Comparison of ENCODE assay signal across 26 mouse cellular contexts in the genomic region with DNA sequence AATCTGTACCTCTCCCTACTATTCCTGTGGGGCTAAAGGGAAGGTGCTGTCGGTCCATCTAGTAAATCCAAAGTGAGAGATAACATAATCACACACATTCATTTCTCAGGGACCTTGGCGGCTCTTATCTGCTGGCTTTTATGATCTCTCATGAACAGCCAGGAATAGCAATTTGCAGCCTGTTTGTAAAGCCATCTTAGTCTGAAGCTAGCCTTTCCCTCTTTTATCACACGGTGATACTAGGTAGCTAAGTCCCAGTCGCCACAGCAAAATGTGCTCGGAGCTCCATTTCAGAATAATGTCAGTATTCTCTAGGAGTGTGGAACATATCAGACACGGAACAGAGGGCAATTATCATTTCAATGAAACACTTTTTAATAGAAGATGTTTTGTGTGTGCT. TPM values are rescaled to one million over a fixed set of nuclear protein-coding genes. Genes with fewer than 3 reads are reported as not detected.
A peak's percentile ranks its signal among the peaks of the same experiment; 100 is the strongest.
DNase-seq lines count a peak whose midpoint lies in the region; ATAC-seq and TF ChIP-seq lines count a peak whose summit lies in the region.
"Had no signal": no experiment of that assay in that cellular context is flagged by ENCODE, and none has a peak within 500 bp of the region (broad histone marks: within the 10 kb centered on the region; RNA-seq: fewer than 3 reads in every experiment).

No protein-coding gene starts in this region.

- 35% methylated on average over 6 of the region's 6 CpGs for WGBS in heart, adult 2 months
- 20% methylated on average over 6 of the region's 6 CpGs for WGBS in heart, embryonic 14.5 days
- 47% methylated on average over 6 of the region's 6 CpGs for WGBS in intestine, postnatal 0 days

- intact Hi-C loops in heart, adult 2 months (cut with DNase I), result loop anchor here (10.0 kb wide), 1 partner anchor 356 kb away; no protein-coding TSS in a partner anchor
- intact Hi-C loops in heart, postnatal 25 days (cut with DNase I), result no loop called here
- intact Hi-C loops in heart, postnatal 10 days (cut with DNase I), result no loop called here

- no peaks in the 10 kb centered on the region for H3K9me3 ChIP-seq in heart, embryonic 14.5 days (ENCODE audit: control insufficient read depth, low read length)
- no peaks in the 10 kb centered on the region for H3K9me3 ChIP-seq in intestine, postnatal 0 days (ENCODE audit: control insufficient read depth)
- H3K9me3 ChIP-seq: forebrain, embryonic 13.5 days; limb, embryonic 13.5 days; lung, embryonic 15.5 days; midbrain, embryonic 13.5 days; neural tube, embryonic 15.5 days had no signal

- no peak overlapping the region for H3K4me3 ChIP-seq in heart, adult 2 months
- no peak overlapping the region for H3K4me3 ChIP-seq in heart, embryonic 14.5 days (ENCODE audit: control insufficient read depth in 1 of 2, insufficient read depth in 1 of 2, low read depth in 1 of 2, low read length in 2 of 2)
- no peak overlapping the region for H3K4me3 ChIP-seq in layer of hippocampus, adult 2 months
- H3K4me3 ChIP-seq in intestine, postnatal 0 days (ENCODE audit: low read depth, low read length), result no peak overlapping the region
- H3K4me3 ChIP-seq: forebrain, embryonic 13.5 days; limb, embryonic 13.5 days; lung, embryonic 15.5 days; midbrain, embryonic 13.5 days; neural tube, embryonic 15.5 days had no signal

- H3K4me2 ChIP-seq in heart, embryonic 14.5 days (ENCODE audit: low read length), result peak overlapping the region; percentile 26
- 0 out of 2 replicates have a peak overlapping the region, but pooled peaks have one; percentile 24 for H3K4me2 ChIP-seq in intestine, postnatal 0 days (replicated peaks; ENCODE audit: low read depth)
- H3K4me2 ChIP-seq: forebrain, embryonic 13.5 days; hindbrain, embryonic 14.5 days; limb, embryonic 13.5 days; liver, embryonic 11.5 days; lung, embryonic 15.5 days; midbrain, embryonic 13.5 days; neural tube, embryonic 15.5 days had no signal

- peak overlapping the region; percentile 63 for H3K27ac ChIP-seq in heart, adult 2 months
- H3K27ac ChIP-seq in heart, embryonic 14.5 days (replicated peaks in 1 of 2; ENCODE audit: control insufficient read depth in 1 of 2, insufficient read depth in 1 of 2, low read depth in 2 of 2, low read length in 2 of 2), result peak overlapping the region; percentile 44 to 57; a peak in 3 of 4 replicates
- H3K27ac ChIP-seq in layer of hippocampus, adult 2 months, result peak overlapping the region; percentile 28; the same call in 1 of the 2 replicates
- H3K27ac ChIP-seq in intestine, postnatal 0 days (ENCODE audit: low read depth, low read length), result no peak overlapping the region
- H3K27ac ChIP-seq: forebrain, embryonic 13.5 days; hindbrain, embryonic 14.5 days; limb, embryonic 13.5 days; lung, embryonic 15.5 days; midbrain, embryonic 13.5 days; neural tube, embryonic 15.5 days had no signal

- no peaks in the 10 kb centered on the region for H3K27me3 ChIP-seq in heart, adult 2 months (ENCODE audit: control insufficient read depth, insufficient read depth, low read length)
- no peaks in the 10 kb centered on the region for H3K27me3 ChIP-seq in heart, embryonic 14.5 days (ENCODE audit: control insufficient read depth, insufficient read depth, low read length)
- H3K27me3 ChIP-seq in intestine, postnatal 0 days (replicated peaks; ENCODE audit: control insufficient read depth, insufficient read depth, low read length), result no peaks in the 10 kb centered on the region
- H3K27me3 ChIP-seq: forebrain, embryonic 13.5 days; limb, embryonic 13.5 days; lung, embryonic 15.5 days; midbrain, embryonic 13.5 days; neural tube, embryonic 15.5 days had no signal

- H3K79me2 ChIP-seq in heart, adult 2 months (replicated peaks; ENCODE audit: control insufficient read depth, insufficient read depth, low read length), result no peaks in the 10 kb centered on the region; the same call in 1 of the 2 replicates

- ATAC-seq in heart, embryonic 14.5 days (ENCODE audit: insufficient number of reproducible peaks, insufficient read depth, low FRiP score, low read depth), result no peak
- peak; percentile 40; the same call in 1 of the 2 replicates for ATAC-seq in intestine, postnatal 0 days
- ATAC-seq: forebrain, embryonic 13.5 days; midbrain, embryonic 13.5 days had no signal

- TF ChIP-seq CTCF in heart, adult 2 months (IDR thresholded peaks at IDR 0.05), result no peak
- no peak for TF ChIP-seq CTCF in layer of hippocampus, adult 2 months (conservative IDR thresholded peaks at IDR 0.05)
- no peak for TF ChIP-seq CTCF in intestine, postnatal 0 days (IDR thresholded peaks at IDR 0.05; ENCODE audit: low read depth)

- no peak for TF ChIP-seq POLR2A in heart, adult 2 months (IDR thresholded peaks at IDR 0.05; ENCODE audit: insufficient read depth, low read depth, low read length)

- 0 out of 2 replicates have a peak overlapping the region, but pooled peaks have one; percentile 38 for H3K9ac ChIP-seq in heart, adult 2 months (ENCODE audit: low read depth, low read length)
- peak overlapping the region; percentile 49 for H3K9ac ChIP-seq in heart, embryonic 14.5 days (ENCODE audit: low read length)
- H3K9ac ChIP-seq in intestine, postnatal 0 days (ENCODE audit: low read depth, low read length), result no peak overlapping the region
- H3K9ac ChIP-seq: forebrain, embryonic 13.5 days; hindbrain, embryonic 14.5 days; limb, embryonic 13.5 days; lung, embryonic 15.5 days; midbrain, embryonic 13.5 days; neural tube, embryonic 15.5 days had no signal

- H3K36me3 ChIP-seq in heart, adult 2 months (ENCODE audit: control insufficient read depth, insufficient read depth, low read length), result peaks cover 34% of the 10 kb centered on the region
- H3K36me3 ChIP-seq in heart, embryonic 14.5 days (ENCODE audit: control insufficient read depth, insufficient read depth, low read length), result peaks cover 2% of the 10 kb centered on the region; the same call in 1 of the 2 replicates
- H3K36me3 ChIP-seq in intestine, postnatal 0 days (ENCODE audit: control insufficient read depth, insufficient read depth), result no peaks in the 10 kb centered on the region
- H3K36me3 ChIP-seq: G1E; limb, embryonic 13.5 days; lung, embryonic 15.5 days; midbrain, embryonic 13.5 days; neural tube, embryonic 15.5 days had no signal

- DNase-seq in heart, adult 2 months, result no peak
- no peak for DNase-seq in heart, postnatal 25 days (ENCODE audit: low spot score)
- DNase-seq in heart, postnatal 10 days, result no peak
- DNase-seq in layer of hippocampus, adult 2 months (ENCODE audit: low spot score in 2 of 2), result no peak
- no peak for DNase-seq in layer of hippocampus, adult 11-12 months (ENCODE audit: low spot score)
- no peak for DNase-seq in ovary, postnatal 14 days (ENCODE audit: low spot score)
- DNase-seq: adrenal gland, adult 8-10 months; cerebellum, adult 8-10 months; cerebellum, postnatal 36 days; gastrocnemius, postnatal 25 days; kidney, adult 9 months; kidney, postnatal 14 days; lung, postnatal 36 days; right cerebral cortex, postnatal 25 days; thymus, postnatal 14 days had no signal

- no peak for TF ChIP-seq EP300 in heart, adult 2 months (IDR thresholded peaks at IDR 0.05; ENCODE audit: insufficient read depth, low read depth, low read length)

- peaks cover 5% of the 10 kb centered on the region for H3K4me1 ChIP-seq in heart, adult 2 months (ENCODE audit: control insufficient read depth, insufficient read depth, low read length)
- H3K4me1 ChIP-seq in heart, embryonic 14.5 days (ENCODE audit: control insufficient read depth in 2 of 2, insufficient read depth in 2 of 2, low read length in 2 of 2), result peaks cover 2 to 70% of the 10 kb centered on the region in 2 experiments
- 0 out of 2 replicates have a peak, but pooled peaks cover 4% of the 10 kb centered on the region for H3K4me1 ChIP-seq in intestine, postnatal 0 days (replicated peaks; ENCODE audit: control insufficient read depth, insufficient read depth, low read length)
- H3K4me1 ChIP-seq: forebrain, embryonic 13.5 days; limb, embryonic 13.5 days; lung, embryonic 15.5 days; neural tube, embryonic 15.5 days had no signal

RNA-seq across cellular contexts. Expression of a gene that starts 29.2 kb away (rescaled TPM):
- 100 to 1,000 TPM; 129 to 146 TPM for total RNA-seq in heart, adult 2 months (2021)
- polyA plus RNA-seq in heart, adult 2 months (2012; rRNA removed), result 27.9 and 46.5 TPM in 2 replicates
- total RNA-seq in heart, postnatal 25 days (2021), result 100 to 1,000 TPM; 132 to 133 TPM
- polyA plus RNA-seq in heart, embryonic 14.5 days (2014; fragmentation: Nextera tagmentation; extraction: Ambion mirVana), result 66.9 and 73.8 TPM in 2 replicates
- total RNA-seq in heart, postnatal 10 days (2021), result 100 to 1,000 TPM; 113 to 220 TPM
- 10 to 100 TPM; 40.9 to 41.8 TPM for total RNA-seq in layer of hippocampus, adult 2 months (2021)
- 8.1 and 8.3 TPM in 2 replicates for polyA plus RNA-seq in intestine, postnatal 0 days (2015; fragmentation: Nextera tagmentation; extraction: Ambion mirVana)
- total RNA-seq: megakaryocyte, adult 5-6 weeks had no signal
- polyA plus RNA-seq: G1E had no signal
